Mouse (Mus musculus) liver, embryonic 16.5 days (tissue): ENCODE data around the gene Zfyve28. TPM values are rescaled to one million over a fixed set of nuclear protein-coding genes. Genes with fewer than 3 reads are reported as not detected.

Experiments
- ATAC-seq: fragments of 200-750 bp; cut with Nextera tagmentation; 2 replicates; pipeline ENCODE4 v1.8.0; 2017; ENCODE audit warnings: low read depth, mild to moderate bottlenecking, moderate number of reproducible peaks, moderate library complexity
- H3K27ac ChIP-seq: fragments of 300-500 bp; sonication (generic); 2 replicates; pipeline ENCODE4 v1.5.1; 2014; ENCODE audit warnings: mild to moderate bottlenecking, low read length
- H3K27me3 ChIP-seq: fragments of 300-500 bp; sonication (generic); 2 replicates; pipeline ENCODE4 v1.6.1; 2014; ENCODE audit warnings: low read depth, low read length, mixed read lengths; ENCODE audit not compliant: control insufficient read depth, insufficient read depth
- H3K36me3 ChIP-seq: fragments of 300-500 bp; sonication (generic); 2 replicates; pipeline ENCODE4 v1.6.1; 2014; ENCODE audit warnings: mild to moderate bottlenecking; ENCODE audit not compliant: control insufficient read depth, insufficient read depth
- H3K4me1 ChIP-seq: fragments of 300-500 bp; sonication (generic); 2 replicates; pipeline ENCODE4 v1.6.1; 2014; ENCODE audit warnings: low read depth, low read length, mixed read lengths; ENCODE audit not compliant: control insufficient read depth
- H3K4me2 ChIP-seq: fragments of 300-500 bp; sonication (generic); 2 replicates; pipeline ENCODE4 v1.6.1; 2014; ENCODE audit warnings: low read depth, low read length, mixed read lengths
- H3K4me3 ChIP-seq: fragments of 300-500 bp; sonication (generic); 2 replicates; pipeline ENCODE4 v1.5.1; 2014; ENCODE audit warnings: low read depth, mild to moderate bottlenecking, low read length
- H3K9ac ChIP-seq: fragments of 300-500 bp; sonication (generic); 2 replicates; pipeline ENCODE4 v1.6.1; 2014; ENCODE audit warnings: low read depth, low read length
- H3K9me3 ChIP-seq: fragments of 300-500 bp; sonication (generic); replicated peaks from 2 replicates; pipeline ENCODE4 v1.6.1; 2016; ENCODE audit warnings: low read length; ENCODE audit not compliant: control insufficient read depth
- WGBS: fragments of 180-500 bp; shearing (Covaris S2); extraction: QIAGEN DNeasy Blood & Tissue Kit; methylation state at CpG from one replicate; pipeline ENCODE4 v1.1.7; 2014; ENCODE audit not compliant: insufficient replicate concordance; 5-methylcytosine and 5-hydroxymethylcytosine counted together
- polyA plus RNA-seq: library from polyadenylated mRNA; unstranded; fragments of >200 nt; fragmentation: Nextera tagmentation; extraction: Ambion mirVana; gene quantifications from 2 replicates; pipeline ENCODE4 v1.2.1, GENCODE M21; 2015

Gene Zfyve28
- polyA plus RNA-seq, 1 experiment from 2014 or later, result 0.11 TPM

DNA sequence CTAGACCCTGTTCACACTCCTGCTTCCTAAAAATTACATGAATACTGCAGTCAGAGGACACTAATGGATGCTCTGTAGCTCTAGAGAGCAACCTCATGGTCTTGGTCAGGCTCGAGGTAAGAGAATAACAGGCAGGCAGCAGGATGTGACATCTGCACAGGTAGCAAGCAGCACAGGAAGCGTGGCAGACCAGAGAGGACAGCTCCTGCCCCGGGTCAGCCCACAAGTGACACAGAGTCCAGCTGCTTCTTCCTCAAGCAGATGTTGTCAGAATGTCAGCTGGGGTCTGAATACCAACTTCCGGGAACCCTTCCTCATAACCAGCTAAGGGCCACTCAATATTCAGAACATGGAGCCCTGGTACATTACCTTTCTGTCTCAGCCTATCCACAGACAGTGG is 39.1 kb downstream of the Zfyve28 start:
- ATAC-seq, result no peak
- no peaks in the 10 kb centered on the region for H3K36me3 ChIP-seq
- H3K9ac ChIP-seq, result no peak overlapping the region
- no peak overlapping the region for H3K4me2 ChIP-seq
- H3K4me1 ChIP-seq, result no peaks in the 10 kb centered on the region
- H3K27ac ChIP-seq, result no peak overlapping the region
- no peaks in the 10 kb centered on the region for H3K27me3 ChIP-seq
- 37% methylated on average over 4 of the region's 4 CpGs for WGBS
- H3K4me3 ChIP-seq, result no peak overlapping the region
- H3K9me3 ChIP-seq, result no peaks in the 10 kb centered on the region

DNA sequence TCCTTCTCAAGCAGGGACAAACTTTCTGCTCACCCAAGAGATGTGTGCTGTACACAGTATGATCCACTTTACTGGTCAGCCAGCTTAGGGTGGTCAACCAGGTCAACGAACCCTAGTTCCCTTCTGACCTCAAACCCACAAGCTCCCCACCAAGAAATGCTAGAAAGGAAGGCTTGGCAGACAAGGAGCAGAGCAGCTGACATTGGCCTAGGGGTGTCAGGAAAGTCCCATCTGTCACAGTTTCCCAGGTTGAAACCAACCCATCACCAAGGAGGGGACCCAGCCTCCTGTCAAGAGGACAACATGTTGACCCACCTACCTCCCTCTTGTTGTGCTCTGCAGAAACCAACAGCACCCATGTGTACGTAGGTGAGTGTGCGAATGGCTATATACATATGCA is 41.8 kb downstream of the Zfyve28 start:
- Histone ChIP-seq H3K27me3 (no peaks in the 10 kb centered on the region), H3K9ac (no peak overlapping the region), H3K27ac (no peak overlapping the region), H3K4me2 (no peak overlapping the region), H3K36me3 (no peaks in the 10 kb centered on the region), H3K9me3 (no peaks in the 10 kb centered on the region), H3K4me1 (no peaks in the 10 kb centered on the region), H3K4me3 (no peak overlapping the region)
- WGBS, result 81% methylated on average over 3 of the region's 3 CpGs
- no peak for ATAC-seq

DNA sequence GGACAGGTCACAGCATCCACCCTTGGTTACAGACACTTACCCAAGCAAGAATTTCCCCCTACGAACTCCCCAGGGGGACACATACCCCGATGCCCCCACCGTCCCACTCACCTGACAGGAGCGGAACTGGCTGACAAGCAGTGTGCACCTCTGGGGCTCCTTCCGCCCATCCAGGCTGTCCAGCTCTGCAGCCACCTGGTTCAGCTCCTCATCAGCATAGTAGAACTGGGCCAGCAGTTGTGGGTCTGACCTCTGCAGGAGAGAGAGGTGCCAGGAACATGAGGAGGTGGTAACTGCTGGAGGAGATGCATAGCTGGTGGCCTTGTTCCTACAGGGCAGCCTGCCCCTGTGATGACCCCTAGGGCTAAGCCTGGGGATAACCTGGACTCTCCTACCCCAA is 45.2 kb downstream of the Zfyve28 start:
- Histone ChIP-seq H3K4me3 (no peak overlapping the region), H3K4me1 (no peaks in the 10 kb centered on the region), H3K9ac (no peak overlapping the region), H3K9me3 (no peaks in the 10 kb centered on the region), H3K27me3 (no peaks in the 10 kb centered on the region), H3K4me2 (no peak overlapping the region), H3K27ac (no peak overlapping the region), H3K36me3 (no peaks in the 10 kb centered on the region)
- no peak for ATAC-seq
- WGBS, result 62% methylated on average over 5 of the region's 5 CpGs

DNA sequence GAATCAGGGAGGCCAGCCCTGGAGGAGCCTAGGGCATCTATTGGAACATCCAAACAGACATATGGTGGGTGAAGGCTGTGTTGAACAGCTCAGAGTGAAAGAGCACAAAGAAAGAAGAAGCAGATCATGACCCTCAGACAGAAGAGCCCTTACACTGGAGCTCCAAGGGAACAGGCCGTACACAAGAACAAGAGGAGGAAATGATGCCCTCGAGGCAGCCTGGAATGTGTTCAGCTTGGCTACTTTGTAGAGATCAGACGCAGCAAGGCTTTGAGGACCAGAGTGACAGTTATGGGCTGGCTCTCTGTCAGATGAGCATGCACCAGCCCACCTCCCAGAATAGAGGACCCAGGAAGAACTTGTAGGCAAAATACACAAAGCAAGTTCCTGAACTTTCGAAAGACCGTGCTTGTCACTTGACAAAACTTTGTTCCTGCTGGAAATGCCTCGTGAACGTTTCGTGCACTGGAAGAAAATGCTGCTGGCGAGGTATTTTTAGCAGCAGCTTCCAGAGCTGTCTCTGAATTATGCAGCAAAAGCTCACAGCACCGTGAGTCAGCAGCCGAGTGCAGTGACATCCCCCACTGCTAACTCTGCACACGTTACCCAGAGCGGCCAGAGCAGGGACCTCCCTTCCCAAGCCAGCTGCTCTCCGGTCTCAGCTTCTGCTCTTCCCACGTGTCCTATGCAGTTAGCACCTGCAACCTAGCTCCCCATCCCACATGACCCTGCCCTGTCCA is 45.9 kb downstream of the Zfyve28 start:
- no peaks in the 10 kb centered on the region for H3K27me3 ChIP-seq
- no peak overlapping the region for H3K4me3 ChIP-seq
- H3K9ac ChIP-seq, result no peak overlapping the region
- no peak overlapping the region for H3K4me2 ChIP-seq
- WGBS, result 9% methylated on average over 15 of the region's 15 CpGs
- H3K4me1 ChIP-seq, result no peaks in the 10 kb centered on the region
- ATAC-seq, result peak; percentile 48; the same call in 1 of the 2 replicates
- H3K36me3 ChIP-seq, result no peaks in the 10 kb centered on the region
- H3K27ac ChIP-seq, result no peak overlapping the region
- H3K9me3 ChIP-seq, result no peaks in the 10 kb centered on the region

DNA sequence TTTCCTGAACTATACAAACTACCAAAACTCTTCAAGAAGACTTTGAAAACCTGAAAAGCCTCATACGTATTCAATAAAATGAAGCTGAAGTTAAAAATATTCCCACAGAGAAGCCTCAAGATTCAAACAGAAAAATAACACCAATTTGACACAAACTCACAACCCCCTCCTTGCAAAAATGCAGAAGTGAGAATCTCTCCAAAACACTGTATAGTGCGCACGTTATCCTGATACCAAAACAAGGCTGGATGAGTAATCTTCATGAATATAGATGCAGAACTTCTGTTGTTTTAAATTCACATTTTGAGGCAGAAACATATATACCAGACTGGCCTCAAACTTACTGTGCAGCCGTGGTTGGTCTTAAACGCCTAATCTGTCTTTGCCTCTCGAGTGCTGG is 49.8 kb downstream of the Zfyve28 start:
- Histone ChIP-seq H3K4me3 (no peak overlapping the region), H3K36me3 (no peaks in the 10 kb centered on the region)
- WGBS, result 65% methylated on average over 6 of the region's 6 CpGs

DNA sequence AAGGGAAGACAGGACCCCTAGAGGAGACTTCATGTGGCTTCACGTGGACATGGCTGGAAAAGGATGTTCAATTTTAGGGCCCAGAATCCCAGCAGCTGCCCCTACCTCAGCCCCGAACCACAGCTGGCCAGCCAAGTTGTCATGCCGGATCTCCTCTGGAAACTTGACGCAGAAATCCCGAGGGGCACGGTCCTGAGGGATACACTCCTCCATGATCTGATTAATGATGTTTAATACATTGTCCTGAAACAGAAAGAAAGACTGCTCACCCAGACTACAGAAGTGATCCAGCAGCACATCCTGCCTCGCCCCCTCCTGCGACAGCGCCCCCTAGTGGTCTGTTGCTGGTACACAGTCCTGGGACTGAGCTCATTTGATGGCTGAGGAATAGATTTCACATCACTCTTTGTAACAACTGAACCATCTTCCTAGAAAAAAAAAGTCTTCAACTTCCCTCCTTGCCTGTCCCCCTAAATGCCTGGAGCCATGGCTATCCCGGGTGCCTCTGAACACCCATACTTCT is 52.3 kb downstream of the Zfyve28 start:
- 51% methylated on average over 10 of the region's 10 CpGs for WGBS
- ATAC-seq, result no peak
- no peak overlapping the region for H3K27ac ChIP-seq

More for the DNA sequence above, 49.8 kb downstream of the Zfyve28 start:
- Histone ChIP-seq H3K9me3 (no peaks in the 10 kb centered on the region), H3K9ac (no peak overlapping the region), H3K4me1 (no peaks in the 10 kb centered on the region), H3K27ac (no peak overlapping the region), H3K27me3 (no peaks in the 10 kb centered on the region), H3K4me2 (no peak overlapping the region)
- no peak for ATAC-seq

DNA sequence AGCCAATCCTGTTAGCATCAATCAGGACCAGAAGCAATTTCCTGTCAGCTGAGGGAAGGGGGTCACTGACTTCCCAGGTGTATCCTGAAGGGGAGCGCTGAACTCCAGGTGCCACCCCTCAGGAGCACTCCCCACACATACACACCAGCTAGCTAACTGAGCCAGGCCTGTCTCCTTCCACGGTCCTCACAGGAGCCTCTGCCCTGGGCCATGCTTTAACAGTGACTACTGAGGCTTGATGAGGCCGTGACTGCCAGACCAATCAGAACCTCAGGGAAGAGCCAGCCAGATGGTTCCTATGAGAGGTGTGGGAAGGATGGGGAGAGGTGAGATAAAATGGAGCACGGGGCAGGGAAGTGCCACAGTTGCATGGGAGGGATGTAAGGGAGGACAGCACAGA is 53.2 kb downstream of the Zfyve28 start:
- H3K9ac ChIP-seq, result no peak overlapping the region
- H3K4me3 ChIP-seq, result no peak overlapping the region
- no peaks in the 10 kb centered on the region for H3K36me3 ChIP-seq
- WGBS, result 65% methylated on average over 4 of the region's 4 CpGs
- H3K27me3 ChIP-seq, result no peaks in the 10 kb centered on the region
- no peak for ATAC-seq
- H3K27ac ChIP-seq, result no peak overlapping the region
- H3K9me3 ChIP-seq, result no peaks in the 10 kb centered on the region
- no peaks in the 10 kb centered on the region for H3K4me1 ChIP-seq
- no peak overlapping the region for H3K4me2 ChIP-seq

More for the DNA sequence above, 52.3 kb downstream of the Zfyve28 start:
- Histone ChIP-seq H3K9me3 (no peaks in the 10 kb centered on the region), H3K4me3 (no peak overlapping the region), H3K27me3 (no peaks in the 10 kb centered on the region), H3K4me1 (no peaks in the 10 kb centered on the region), H3K4me2 (no peak overlapping the region), H3K9ac (no peak overlapping the region), H3K36me3 (no peaks in the 10 kb centered on the region)

DNA sequence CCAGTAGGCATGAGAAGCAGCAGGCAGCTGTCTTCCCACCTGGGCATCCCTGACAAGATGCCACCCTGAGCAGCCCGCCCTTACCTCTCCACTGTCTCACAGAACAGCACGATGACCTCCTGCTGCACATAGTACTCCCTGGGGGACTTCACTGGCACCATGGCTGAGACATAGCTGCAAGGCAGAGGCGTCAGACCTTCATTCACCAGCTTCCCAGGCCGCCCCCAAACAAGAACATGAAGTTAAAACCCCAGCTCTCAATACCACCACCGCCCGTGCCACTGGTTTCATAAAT is 55.1 kb downstream of the Zfyve28 start:
- Histone ChIP-seq H3K9ac (no peak overlapping the region), H3K27me3 (no peaks in the 10 kb centered on the region), H3K4me2 (no peak overlapping the region), H3K27ac (no peak overlapping the region), H3K9me3 (no peaks in the 10 kb centered on the region), H3K4me1 (no peaks in the 10 kb centered on the region), H3K36me3 (no peaks in the 10 kb centered on the region), H3K4me3 (no peak overlapping the region)
- 65% methylated on average over 6 of the region's 6 CpGs for WGBS
- no peak for ATAC-seq

DNA sequence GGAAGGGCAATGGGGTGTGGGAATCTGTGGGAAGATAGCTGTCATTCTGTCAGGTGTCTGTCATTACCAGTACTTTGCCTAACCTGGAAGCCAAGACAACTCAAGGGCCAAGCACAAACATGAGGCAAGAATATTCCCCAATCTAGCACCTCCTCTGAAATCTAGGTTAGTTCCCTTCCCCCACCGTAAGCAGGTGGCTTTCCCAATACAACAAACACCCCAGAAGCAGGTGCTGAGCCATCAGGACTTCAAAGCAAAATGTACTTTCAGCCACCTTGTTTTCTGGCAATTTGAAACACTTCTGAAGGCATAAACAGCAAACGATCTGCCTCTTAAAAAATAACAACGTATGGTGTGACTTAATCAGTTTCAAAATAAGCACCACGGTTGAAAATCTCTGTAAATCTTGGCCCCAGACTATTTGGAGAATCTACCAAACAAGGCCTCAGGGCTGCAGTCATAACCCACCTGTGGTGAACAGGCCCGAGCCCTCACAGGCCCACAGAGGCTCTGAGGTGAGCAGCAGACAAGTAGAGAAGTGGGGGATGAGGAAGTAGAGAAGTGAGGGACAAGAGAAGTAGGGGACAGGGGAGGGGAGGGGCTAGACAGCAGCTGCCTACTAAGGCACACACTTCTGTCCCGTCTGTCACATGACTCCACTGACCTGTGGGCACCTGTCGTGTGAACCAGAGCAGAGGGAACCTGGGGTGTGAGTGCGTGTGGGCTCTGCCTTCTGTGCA is 55.6 kb downstream of the Zfyve28 start:
- H3K9me3 ChIP-seq, result no peaks in the 10 kb centered on the region
- H3K4me1 ChIP-seq, result no peaks in the 10 kb centered on the region
- H3K4me2 ChIP-seq, result no peak overlapping the region
- H3K27me3 ChIP-seq, result no peaks in the 10 kb centered on the region
- 34% methylated on average over 8 of the region's 8 CpGs for WGBS
- no peaks in the 10 kb centered on the region for H3K36me3 ChIP-seq
- H3K27ac ChIP-seq, result no peak overlapping the region
- no peak overlapping the region for H3K9ac ChIP-seq
- H3K4me3 ChIP-seq, result no peak overlapping the region
- ATAC-seq, result no peak
